Mouse (Mus musculus) bone marrow, adult 2 months (tissue): ENCODE measurements around the gene Qrich1.

ENCODE experiments used
- CTCF ChIP-seq: fragments of 200-500 bp; IDR thresholded peaks from 2 replicates; pipeline ENCODE4 v1.5.1; 2011; ENCODE audit warnings: low read length, control low read depth; ENCODE audit not compliant: control insufficient read depth, insufficient read depth
- POLR2A ChIP-seq: fragments of 200-500 bp; IDR thresholded peaks from 2 replicates; pipeline ENCODE4 v1.6.1; 2011; ENCODE audit warnings: low read depth, mild to moderate bottlenecking, control low read depth, low read length, borderline replicate concordance; ENCODE audit not compliant: control insufficient read depth

GRCm38 (mm10) chr9:108480813-108481519, 35.6 kb upstream of the Qrich1 start:
- TF ChIP-seq POLR2A (no peak), CTCF (no peak)
